Mouse (Mus musculus) liver, embryonic 15.5 days (tissue): ENCODE results near the gene Jkamp. TPM values are rescaled to one million over a fixed set of nuclear protein-coding genes. Genes with fewer than 3 reads are reported as not detected.

ENCODE experiments used
- microRNA-seq: library from miRNA; unstranded; fragments of <30 nt; microRNA quantifications from one replicate; pipeline ENCODE4, GENCODE M21; 2016
- polyA plus RNA-seq: library from polyadenylated mRNA; unstranded; fragments of >200 nt; fragmentation: Nextera tagmentation; extraction: Ambion mirVana; gene quantifications from 2 replicates; pipeline ENCODE4 v1.2.1, GENCODE M21; 2015

Jkamp gene
- polyA plus RNA-seq, 1 experiment from 2014 or later, result 18.8 TPM

Small RNAs within 50 kb of the gene (microRNA-seq; reads per million reads assigned to microRNA genes)
- gene Gm24466, result not detected

Other genes with a start within 250 kb of the Jkamp start
- 0.12 and 0.15 TPM in 2 replicates for gene Gpr135, start 14.5 kb upstream of the Jkamp start, polyA plus RNA-seq
- 7.6 and 9.2 TPM in 2 replicates for gene L3hypdh, start 150 bp upstream of the Jkamp start, polyA plus RNA-seq
- gene Ccdc175, start 99.4 kb downstream of the Jkamp start, polyA plus RNA-seq, result not detected in 2 replicates